Mouse (Mus musculus) CD4-positive, CD25-positive, alpha-beta regulatory T cell, adult 4 months (primary cell): ENCODE results near the gene Wipf2. TPM values are rescaled to one million over a fixed set of nuclear protein-coding genes. Genes with fewer than 3 reads are reported as not detected.
A peak's percentile ranks its signal among the peaks of the same experiment; 100 is the strongest.

ENCODE experiments used
- ATAC-seq: one replicate; pipeline ENCODE4 v1.8.0; 2017
- polyA plus RNA-seq, 2 experiments: library from polyadenylated mRNA; unstranded; fragments of 100-300 nt; shearing (Covaris generic); gene quantifications; one replicate each; pipeline ENCODE4 v1.2.1; 2017

The Wipf2 gene
- polyA plus RNA-seq, 2 experiments from 2014 or later = 13.5 to 13.9 TPM

DNA sequence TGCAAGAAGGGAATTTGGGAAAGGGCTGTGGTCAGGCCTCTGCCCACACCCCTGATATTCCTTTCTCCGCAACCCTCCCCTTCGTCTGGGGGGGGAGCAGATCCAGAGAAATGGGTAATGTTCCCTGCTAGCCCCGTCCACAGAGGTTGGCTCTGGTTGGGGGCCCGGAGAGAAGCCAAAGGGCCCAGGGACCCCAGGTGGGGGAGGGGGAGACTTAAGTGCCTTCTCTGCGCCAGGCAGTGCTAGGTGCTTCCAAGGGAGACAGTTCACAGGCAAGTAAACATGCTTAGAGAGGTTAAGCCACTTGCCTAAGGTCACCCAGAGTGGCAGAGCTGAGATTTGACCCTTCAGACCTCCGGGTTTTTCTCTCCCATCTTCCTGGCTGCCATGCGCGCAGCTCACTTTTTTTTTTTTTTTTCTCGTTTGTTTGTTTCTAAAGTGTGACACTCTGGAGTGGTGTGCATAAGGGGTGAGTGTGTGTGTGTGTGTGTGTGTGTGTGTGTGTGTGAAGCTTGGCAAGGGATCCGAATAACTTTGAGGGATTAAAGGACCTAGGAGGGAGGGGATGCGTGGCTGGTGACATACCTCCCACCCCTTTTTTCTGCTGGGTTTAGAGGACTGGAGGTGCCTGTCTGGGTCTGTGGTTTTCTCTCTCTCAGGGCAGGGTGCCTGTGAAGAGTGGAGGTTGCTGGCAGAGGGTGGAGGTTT, 81.6 kb downstream of the Wipf2 start:
- peak; percentile 28 for ATAC-seq

DNA sequence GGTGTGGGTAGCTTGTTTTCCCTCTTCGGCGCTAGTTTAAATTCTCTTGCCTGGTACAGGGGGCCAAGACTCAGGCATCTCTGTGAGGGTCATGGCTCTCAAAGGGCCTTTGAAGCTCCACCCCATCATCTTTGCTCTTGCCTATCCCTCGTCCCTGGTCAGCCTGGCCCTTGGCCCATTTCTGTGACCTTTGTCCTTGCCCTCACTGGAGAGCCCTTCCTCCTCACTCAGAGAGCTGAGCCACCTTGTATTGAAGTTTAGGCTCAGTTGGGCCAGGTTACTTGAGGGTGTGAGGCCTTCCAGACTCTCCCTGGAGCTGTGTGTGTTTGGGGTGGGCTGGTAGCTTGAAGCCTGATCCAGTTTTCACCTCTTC, 82.2 kb downstream of the Wipf2 start:
- ATAC-seq = no peak

DNA sequence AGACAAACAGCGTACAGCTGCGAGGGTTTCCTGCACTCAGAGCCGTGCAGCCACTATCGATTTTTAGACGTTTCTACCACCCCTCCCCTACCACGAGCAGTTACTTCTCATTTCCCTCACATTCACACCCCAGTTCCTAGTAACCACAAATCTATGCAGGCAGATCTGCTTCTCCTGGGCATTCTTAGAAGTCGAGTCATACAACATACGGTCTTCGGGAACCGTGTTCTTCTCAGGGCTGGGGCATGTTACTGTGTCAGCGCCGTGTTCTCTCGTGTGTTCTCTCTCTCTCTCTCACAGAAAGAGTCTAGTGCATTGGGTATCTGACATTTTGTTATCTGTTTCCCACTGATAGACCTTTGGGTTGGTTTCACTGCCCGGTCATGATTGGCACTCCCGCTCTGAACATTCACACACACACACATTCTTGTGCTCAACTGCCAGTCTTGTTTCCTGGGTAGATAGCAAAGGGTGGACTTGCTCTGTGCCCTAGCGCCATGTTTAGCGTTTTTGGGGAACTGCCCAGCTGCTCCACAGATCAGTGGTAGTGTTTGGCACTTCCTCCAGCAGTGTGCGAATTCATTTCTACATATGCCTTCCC, 84.6 kb downstream of the Wipf2 start:
- peak; percentile 15 for ATAC-seq

DNA sequence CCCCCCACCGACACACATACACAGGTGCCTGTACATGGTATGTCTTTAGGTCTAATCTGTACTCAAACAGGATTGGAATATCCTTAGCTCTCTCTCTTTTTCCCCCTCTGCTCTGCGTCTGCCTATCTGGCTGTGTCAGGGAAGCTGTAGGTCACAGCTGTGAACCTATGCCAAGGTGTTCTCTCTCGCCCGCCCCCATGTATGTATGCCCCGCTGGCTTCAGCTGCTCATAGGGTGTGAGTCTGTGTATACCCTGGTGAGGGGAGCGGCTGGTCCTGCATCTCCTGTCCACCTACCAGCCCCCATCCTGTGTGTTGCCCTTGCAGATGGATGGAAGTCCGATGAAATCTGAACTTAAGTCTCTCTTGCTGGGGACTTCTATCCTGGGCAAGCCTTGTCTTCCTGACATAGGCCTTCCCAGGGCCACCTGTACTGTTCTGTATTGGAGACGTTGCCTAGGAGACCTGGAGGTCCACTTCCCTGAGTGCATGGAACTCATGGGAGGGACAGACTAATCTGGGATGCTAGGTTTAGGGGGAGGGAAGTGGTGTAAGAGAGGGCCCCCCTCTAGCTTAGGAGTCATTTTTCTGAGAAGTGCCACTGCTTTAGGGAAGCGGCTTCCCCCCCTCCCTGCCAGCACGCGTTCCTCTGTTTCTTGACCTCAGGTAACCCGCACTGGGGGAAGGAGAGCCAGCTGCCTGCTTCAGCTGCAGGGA, 86.0 kb downstream of the Wipf2 start:
- ATAC-seq = no peak

DNA sequence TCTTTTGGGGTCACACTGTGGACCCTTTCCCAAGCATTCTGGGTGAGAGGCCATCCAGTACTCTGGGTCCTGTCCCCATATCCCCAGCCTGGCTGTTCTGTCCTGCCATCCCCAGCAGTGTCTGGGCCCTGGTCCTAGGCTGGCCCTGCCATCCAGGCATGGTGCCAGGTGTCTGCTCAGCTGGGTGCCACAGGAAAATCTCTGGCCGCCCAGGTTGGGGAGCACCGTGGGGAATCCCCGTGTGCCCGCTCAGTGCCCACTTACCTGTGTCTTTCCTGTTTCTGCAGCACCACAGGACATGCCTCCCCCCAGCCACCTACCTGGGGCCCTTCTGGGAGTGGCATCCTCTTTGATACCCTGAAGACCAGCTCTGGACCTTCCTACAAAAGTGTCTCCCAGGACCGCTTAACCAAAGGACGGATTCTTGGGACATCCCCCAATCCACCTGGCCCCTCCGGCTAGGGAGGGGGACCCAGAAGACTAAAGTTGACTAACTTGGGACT, 86.6 kb downstream of the Wipf2 start:
- ATAC-seq = no peak

DNA sequence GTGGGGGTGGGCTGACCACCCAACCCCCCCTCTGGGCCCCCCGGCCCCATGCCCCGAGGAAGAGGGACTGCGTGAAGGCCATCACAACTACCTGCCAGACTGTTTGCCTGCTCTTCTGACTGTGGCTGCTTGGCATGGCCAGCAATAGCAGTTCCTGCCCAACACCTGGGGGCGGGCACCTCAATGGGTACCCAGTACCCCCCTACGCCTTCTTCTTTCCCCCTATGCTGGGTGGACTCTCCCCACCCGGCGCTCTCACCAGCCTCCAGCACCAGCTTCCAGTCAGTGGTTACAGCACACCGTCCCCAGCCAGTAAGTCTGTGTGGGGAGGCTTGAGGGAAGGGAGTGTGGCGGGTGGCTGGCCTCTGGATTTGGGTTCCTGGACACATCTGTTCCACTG, 87.0 kb downstream of the Wipf2 start:
- no peak for ATAC-seq

DNA sequence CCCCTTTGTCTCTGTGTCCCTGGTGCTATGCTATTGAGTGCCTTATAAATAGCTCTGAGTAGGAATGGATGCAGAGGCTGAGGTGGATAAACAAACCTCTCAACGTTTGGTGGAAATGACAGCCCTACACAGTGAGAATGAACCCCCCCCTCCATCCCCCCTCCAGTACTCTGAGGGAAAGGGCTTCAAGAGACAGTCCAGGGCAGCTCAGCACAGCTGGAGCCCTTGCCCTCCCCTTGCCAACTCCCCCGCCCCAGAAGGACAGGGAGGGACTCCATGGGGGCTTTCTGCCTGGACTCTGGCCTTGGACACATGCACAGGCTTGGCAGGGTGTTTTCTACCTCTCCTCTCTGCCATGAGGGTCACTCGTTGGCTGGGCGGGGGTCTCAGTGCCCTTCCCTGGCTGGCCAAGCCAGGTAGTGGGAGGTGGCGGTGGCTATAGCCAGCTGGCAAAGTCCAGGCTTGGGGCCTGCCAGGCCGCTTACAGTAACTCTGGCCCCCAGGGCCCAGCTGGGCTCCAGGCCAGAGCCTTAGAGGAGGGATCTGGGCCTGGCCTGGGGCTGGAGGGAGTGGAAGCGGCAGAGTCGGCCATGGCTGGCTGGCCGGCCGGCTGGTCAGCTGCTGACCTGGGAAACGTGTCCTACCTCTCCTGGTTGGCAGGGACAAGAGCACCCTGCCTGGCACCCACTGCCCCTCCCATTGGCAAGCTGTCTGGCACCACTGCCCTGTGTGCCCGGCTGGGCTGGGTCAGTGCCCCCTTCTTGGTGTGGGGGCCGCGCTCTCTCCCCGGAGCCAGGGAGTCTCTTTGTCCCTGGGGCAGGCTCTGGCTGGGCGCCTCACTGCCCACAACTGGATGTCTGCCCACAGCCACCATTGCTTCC, 87.8 kb downstream of the Wipf2 start:
- ATAC-seq = no peak

DNA sequence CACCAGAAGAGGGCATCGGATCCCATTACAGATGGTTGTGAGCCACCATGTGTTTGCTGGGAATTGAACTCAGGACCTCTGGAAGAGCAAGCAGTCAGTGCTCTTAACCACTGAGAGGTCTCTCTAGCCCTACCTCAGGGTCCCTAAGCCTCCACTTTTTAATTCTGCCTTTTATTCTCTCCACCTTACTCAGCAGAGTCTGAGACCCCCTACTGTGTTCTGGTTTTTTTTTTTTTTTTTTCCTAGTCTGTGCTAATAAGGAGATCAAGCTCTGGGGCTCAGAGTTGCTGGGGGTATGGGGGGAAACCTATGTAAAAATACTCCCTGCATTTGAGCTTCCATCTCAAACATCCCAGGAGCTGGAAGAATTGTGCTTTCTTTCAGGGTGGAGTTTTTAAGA, 88.7 kb downstream of the Wipf2 start:
- ATAC-seq = no peak

DNA sequence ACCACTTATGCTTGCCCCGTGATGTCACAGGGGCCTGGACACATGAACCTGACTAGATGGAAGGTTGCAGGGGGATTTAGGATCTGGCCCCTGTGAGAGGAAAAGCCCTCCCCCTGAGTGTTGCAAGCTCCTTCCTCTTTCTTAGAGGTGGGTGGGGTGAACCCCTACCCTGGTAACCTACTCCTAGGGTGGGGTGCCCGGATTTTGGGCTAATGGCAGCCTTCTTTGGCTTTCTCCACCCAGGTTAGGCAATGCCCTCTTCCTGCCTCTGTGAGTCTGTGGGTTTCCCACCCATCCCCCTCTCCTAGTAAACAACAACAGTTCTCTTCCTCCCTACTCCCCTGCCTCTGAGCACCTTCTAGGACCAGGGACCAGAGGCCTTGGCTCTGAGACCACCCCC, 89.3 kb downstream of the Wipf2 start:
- ATAC-seq = peak; percentile 41

DNA sequence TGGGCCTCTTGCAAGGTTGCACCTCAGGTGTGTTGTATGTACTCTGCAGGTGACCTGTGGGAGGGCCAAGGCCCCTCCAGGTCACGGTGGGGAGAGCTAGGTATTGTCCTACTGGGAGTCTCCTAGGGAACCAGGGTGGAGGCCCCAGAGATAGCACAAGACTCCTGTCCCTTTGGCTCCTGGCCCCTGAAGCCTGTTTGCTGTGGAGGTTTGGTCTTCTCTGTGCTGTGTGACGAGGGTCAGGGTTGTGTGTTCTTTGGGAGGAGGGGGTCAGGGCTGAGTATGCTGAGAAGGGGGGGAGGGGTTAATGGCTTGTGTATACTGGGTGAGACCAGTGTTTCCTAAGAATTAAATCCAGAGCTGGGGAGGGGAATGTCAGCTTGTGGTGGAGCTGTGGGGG, 89.9 kb downstream of the Wipf2 start:
- ATAC-seq = no peak

DNA sequence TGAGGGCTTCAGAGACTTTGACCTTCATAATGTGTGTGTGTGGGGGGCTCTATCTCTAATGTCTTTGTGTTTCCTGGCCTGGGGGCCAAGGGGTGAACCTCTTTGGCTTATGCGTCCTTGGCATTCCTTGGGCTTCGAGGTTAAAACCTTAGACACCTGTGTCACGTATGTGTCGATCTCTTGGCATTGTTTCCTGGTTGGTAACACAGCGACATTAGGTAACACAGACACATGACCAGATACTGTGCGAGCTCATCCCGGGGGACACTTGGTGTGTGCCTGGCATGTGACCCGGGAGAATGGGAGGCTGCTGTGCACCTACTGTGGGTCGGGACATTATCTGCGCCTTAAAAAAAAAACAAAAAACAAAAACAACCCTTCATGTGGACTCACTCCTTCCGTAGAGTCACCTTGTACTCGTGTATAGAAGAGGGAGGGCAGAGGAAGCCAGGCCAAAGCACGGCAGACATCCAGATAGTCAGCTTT, 90.4 kb downstream of the Wipf2 start:
- no peak for ATAC-seq

DNA sequence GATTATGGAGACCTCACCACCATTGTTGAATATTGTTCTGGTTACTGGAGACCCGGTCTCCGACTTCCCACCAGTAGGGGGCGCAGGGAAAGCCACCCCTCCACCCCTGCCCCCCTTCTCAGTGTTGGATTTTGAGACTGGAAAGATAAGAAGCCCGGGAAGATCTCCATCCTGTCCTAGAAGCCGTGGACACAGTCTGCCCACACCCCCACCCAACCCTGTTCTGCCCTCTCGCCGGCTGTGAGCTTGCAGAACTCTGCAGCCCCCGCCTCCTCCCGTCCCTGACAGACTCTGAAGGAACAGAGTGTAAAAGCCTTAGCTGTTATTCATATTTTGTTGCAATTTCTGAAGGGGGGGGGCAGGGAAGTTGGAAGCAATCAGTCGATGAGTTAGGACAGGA, 90.9 kb downstream of the Wipf2 start:
- ATAC-seq = no peak

Other genes with a start within 250 kb of the Wipf2 start
- 1 to 10 TPM; 1.0 to 9.6 TPM for gene Gm12355, start 238.0 kb upstream of the Wipf2 start, polyA plus RNA-seq
- gene Gsdma3, start 237.3 kb upstream of the Wipf2 start, polyA plus RNA-seq = under 1 TPM in 1 of 2 experiments, not detected in 1; 0.20 TPM
- gene Gsdma2, start 216.9 kb upstream of the Wipf2 start, polyA plus RNA-seq = not detected
- gene Gsdma, start 199.3 kb upstream of the Wipf2 start, polyA plus RNA-seq = under 1 TPM in 1 of 2 experiments, not detected in 1; 0.12 TPM
- 10 to 100 TPM; 13.8 to 17.5 TPM for gene Psmd3, start 181.1 kb upstream of the Wipf2 start, polyA plus RNA-seq
- gene Csf3, start 162.4 kb upstream of the Wipf2 start, polyA plus RNA-seq = not detected
- gene Med24, start 134.2 kb upstream of the Wipf2 start, polyA plus RNA-seq = 10 to 100 TPM; 27.0 to 37.5 TPM
- 1 to 10 TPM; 4.8 to 5.7 TPM for gene Thra, start 123.0 kb upstream of the Wipf2 start, polyA plus RNA-seq
- 10 to 100 TPM in 1 of 2 experiments, 1 to 10 TPM in 1; 4.9 to 12.3 TPM for gene Nr1d1, start 88.3 kb upstream of the Wipf2 start, polyA plus RNA-seq
- gene Msl1, start 68.1 kb upstream of the Wipf2 start, polyA plus RNA-seq = 10 to 100 TPM; 22.3 to 24.8 TPM
- gene Casc3, start 58.7 kb upstream of the Wipf2 start, polyA plus RNA-seq = 10 to 100 TPM; 13.6 to 14.5 TPM
- gene Rapgefl1, start 26.9 kb upstream of the Wipf2 start, polyA plus RNA-seq = under 1 TPM in 1 of 2 experiments, not detected in 1; 0.48 TPM
- 1 to 10 TPM; 4.1 to 8.5 TPM for gene Cdc6, start 44.2 kb downstream of the Wipf2 start, polyA plus RNA-seq
- 1 to 10 TPM; 8.6 to 8.9 TPM for gene Rara, start 64.2 kb downstream of the Wipf2 start, polyA plus RNA-seq
- not detected for gene Gjd3, start 119.4 kb downstream of the Wipf2 start, polyA plus RNA-seq
- gene Top2a, start 160.6 kb downstream of the Wipf2 start, polyA plus RNA-seq = 10 to 100 TPM; 39.6 to 58.8 TPM
- gene Igfbp4, start 177.6 kb downstream of the Wipf2 start, polyA plus RNA-seq = 10 to 100 TPM; 12.6 to 20.7 TPM
- under 1 TPM in 1 of 2 experiments, not detected in 1; 0.35 TPM for gene Tns4, start 225.7 kb downstream of the Wipf2 start, polyA plus RNA-seq